Mouse (Mus musculus) lung, adult 2 months (tissue): ENCODE measurements around the gene Selenok. TPM values are rescaled to one million over a fixed set of nuclear protein-coding genes. Genes with fewer than 3 reads are reported as not detected.
A peak's percentile ranks its signal among the peaks of the same experiment; 100 is the strongest.

Experiments
- DNase-seq: peaks from one replicate; pipeline ENCODE4 v3.0.0; 2022
- H3K4me1 ChIP-seq: fragments of 200-500 bp; 2 replicates; pipeline ENCODE4 v1.6.1; 2011; ENCODE audit warnings: low read length; ENCODE audit not compliant: control insufficient read depth, insufficient read depth
- H3K4me3 ChIP-seq: fragments of 200-500 bp; replicated peaks from 2 replicates; pipeline ENCODE3; 2011; ENCODE audit warnings: low read depth, mild to moderate bottlenecking, control low read depth, low read length; ENCODE audit errors: extremely low read depth
- CTCF ChIP-seq: fragments of 200-500 bp; IDR thresholded peaks from 2 replicates; pipeline ENCODE4 v1.5.1; 2011; ENCODE audit warnings: mild to moderate bottlenecking, low read length, control low read depth; ENCODE audit not compliant: insufficient read depth
- POLR2A ChIP-seq: fragments of 200-500 bp; IDR thresholded peaks from 2 replicates; pipeline ENCODE4 v1.6.1; 2011; ENCODE audit warnings: low read depth, mild to moderate bottlenecking, control low read depth, low read length, borderline replicate concordance; ENCODE audit errors: extremely low read depth
- WGBS: fragments of 180-500 bp; shearing (Covaris S2); methylation state at CpG from one replicate; pipeline ENCODE4 v1.1.7; 2018; 5-methylcytosine and 5-hydroxymethylcytosine counted together
- polyA plus RNA-seq: library from polyadenylated mRNA; depleted of rRNA; stranded (reverse); fragments of >200 nt; gene quantifications from 2 replicates; pipeline ENCODE4 v1.2.3, GENCODE M21; 2012; rRNA removed

The Selenok gene
- polyA plus RNA-seq = 31.5 and 49.5 TPM in 2 replicates

DNA sequence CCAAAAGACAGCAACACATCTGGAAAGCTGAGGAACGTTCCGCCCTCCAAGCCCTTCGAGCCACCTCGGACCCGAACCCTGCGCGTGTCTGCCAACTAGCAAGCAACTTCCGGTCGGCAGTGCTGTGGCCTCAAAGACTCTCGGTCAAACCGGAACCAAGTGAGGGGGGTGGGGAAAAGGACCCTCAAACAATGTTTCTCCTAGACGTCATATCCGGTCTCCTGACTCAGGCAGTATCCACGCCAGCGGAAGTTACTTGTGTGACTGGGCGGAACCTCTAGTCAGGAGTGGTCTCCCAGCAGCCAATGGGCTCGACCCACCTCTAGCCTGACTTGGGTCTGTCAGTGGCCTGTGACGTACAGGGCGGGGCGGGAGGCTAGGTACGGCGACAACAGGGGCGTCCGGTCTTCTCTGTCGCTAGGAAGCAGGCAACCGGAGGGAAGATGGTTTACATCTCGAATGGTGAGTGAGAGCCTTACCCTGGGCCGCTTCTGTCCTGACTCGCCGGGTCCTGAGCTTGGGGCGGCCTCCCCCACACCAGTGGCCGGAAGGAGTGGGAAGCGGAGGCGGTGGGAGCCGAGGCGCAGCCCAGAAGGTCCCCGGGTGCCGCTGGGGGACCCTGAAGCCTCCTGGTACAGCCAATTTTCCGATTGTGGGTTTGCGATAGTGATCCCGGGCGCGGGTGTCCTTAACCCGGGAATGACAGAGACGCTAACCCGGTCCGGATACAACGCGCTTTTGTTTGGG, at the start of gene Selenok:
Selenok (plus strand) TSS at position 234 of the 747 bp plus-strand sequence.
- peak; percentile 92 for DNase-seq
- peak within 1 kb of the TSS; percentile 97 for H3K4me3 ChIP-seq
- under 1% methylated on average over 49 of the region's 49 CpGs for WGBS
- peaks cover 9% of the 10 kb centered on the region for H3K4me1 ChIP-seq
- TF ChIP-seq POLR2A = peak; percentile 93
- no peak for TF ChIP-seq CTCF

DNA sequence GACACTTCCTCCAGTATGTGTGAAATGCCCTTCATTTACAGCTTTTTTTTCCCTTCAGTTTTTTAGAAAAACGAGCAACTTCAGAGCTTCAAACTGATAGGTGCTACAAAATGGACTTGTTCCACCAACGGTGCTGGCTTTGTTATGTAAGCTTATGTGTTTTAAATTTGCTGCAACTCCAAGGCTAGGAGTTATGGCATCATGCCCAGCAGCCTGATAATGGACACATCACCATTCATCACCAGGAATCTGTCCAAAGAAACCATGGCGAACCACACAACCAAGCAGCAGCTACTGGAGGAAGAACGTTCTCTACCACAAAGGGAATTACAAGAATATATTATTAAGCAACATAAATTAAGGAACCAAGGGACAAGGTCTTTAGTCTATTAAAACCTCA, 39.1 kb upstream of the Selenok start:
- TF ChIP-seq CTCF (no peak), POLR2A (no peak)
- DNase-seq = no peak
- 63% methylated on average over 4 of the region's 4 CpGs for WGBS
- H3K4me3 ChIP-seq = no peak overlapping the region
- no peaks in the 10 kb centered on the region for H3K4me1 ChIP-seq

GRCm38 (mm10) chr14:29935516-29935915, 32.6 kb upstream of the Selenok start:
- Histone ChIP-seq H3K4me1 (no peaks in the 10 kb centered on the region), H3K4me3 (no peak overlapping the region)
- no peak for TF ChIP-seq CTCF
- TF ChIP-seq POLR2A = no peak
- 32% methylated on average over 5 of the region's 5 CpGs for WGBS
- no peak for DNase-seq

- no peak for TF ChIP-seq POLR2A
- no peak overlapping the region for H3K4me3 ChIP-seq
- 68% methylated on average over 15 of the region's 15 CpGs for WGBS
- H3K4me1 ChIP-seq = no peaks in the 10 kb centered on the region
- no peak for DNase-seq
Observed at GRCm38 (mm10) chr14:29937466-29937865, 30.6 kb upstream of the Selenok start.

DNA sequence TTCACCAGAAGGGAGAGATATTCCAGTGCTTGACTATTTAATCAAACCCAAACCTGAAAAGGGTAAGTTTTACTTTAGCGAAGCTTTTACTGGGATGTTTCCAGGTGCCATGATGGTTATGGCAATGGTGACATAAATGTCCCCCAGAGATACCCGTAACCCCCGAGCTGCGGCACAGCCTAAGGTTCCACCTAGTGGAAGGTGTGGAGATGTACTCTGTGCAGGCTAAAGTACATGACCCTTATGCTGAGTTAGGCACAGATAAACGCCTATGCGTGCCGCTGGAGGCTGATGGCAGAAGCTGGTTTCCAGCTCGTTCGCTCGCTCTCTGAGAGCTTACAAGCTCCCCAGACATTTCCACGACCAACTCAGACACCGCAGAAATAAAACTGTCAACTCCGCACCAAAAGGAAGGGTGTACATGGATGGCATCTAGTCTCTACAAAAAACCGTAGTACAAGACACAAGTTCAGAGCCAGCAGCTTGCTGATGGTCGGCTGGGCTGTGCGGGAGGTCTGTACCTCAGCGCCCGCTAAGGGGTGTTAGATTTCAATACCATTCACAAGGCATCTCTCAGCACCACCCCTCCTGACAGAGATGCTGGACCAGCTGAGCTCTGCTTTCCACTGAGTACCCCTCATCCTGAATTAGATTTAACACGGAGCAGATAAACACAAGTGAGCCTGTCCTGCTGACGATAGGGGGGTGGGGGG, 28.4 kb upstream of the Selenok start:
- DNase-seq = no peak
- Histone ChIP-seq H3K4me1 (no peaks in the 10 kb centered on the region), H3K4me3 (no peak overlapping the region)
- WGBS = 34% methylated on average over 20 of the region's 20 CpGs
- TF ChIP-seq CTCF (no peak), POLR2A (no peak)

DNA sequence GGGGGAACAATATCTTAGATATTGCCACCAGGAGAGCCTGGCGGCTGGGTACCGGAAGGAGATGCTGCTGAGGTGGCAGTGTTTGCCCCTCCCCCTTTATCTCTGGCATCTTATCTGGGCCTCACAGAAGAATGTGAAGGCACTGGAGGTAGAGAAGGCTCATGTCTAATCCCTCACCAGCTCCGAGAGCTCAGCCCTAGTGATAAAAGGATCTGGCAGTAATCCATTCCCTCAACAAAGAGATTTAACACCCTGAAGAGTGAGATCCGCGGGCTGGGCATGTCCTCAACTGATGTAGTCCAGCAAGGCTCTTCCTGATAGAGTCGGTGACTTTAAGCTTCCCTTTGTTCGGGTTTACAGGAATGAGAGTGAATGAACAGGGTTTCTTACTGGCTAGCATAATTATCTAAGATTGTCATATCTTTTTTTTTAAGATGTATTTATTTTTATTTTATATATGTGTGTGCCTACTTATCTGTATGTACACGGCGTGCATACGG, 27.7 kb upstream of the Selenok start:
- no peak for TF ChIP-seq POLR2A
- TF ChIP-seq CTCF = no peak
- H3K4me3 ChIP-seq = no peak overlapping the region
- no peak for DNase-seq
- 14% methylated on average over 10 of the region's 10 CpGs for WGBS
- H3K4me1 ChIP-seq = no peaks in the 10 kb centered on the region

- Histone ChIP-seq H3K4me3 (no peak overlapping the region), H3K4me1 (no peaks in the 10 kb centered on the region)
- TF ChIP-seq POLR2A = no peak
- TF ChIP-seq CTCF = peak; percentile 3; the same call in 1 of the 2 replicates
- peak; percentile 10 for DNase-seq
- WGBS = 6% methylated on average over 2 of the region's 2 CpGs
Observed at GRCm38 (mm10) chr14:29940877-29941276, 27.2 kb upstream of the Selenok start.

DNA sequence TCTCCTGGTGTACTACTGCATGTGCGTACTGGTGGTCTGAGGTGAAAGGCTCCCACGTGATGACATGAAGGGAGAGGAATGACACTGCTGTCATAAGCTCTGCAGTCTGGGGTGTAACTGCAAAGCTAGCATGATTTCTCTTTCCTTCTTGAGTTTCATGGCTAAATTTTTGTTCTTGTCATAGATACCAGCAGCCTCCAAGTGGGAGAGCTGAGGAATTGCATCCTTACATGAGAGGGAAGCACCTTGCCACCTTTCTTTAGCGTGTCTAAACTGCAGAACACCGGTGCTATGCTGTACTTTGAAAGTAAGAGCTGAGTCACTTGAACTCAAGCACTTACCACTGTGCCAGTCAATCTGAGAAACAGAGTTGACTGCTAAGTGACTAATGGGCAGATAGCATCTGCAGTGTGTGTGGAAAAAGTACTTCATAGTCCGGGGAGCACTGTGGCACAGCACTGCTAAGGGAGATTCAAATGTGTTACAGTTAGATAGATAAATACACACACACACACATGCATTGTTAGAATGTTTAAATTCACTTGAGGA, 21.3 kb upstream of the Selenok start:
- H3K4me1 ChIP-seq = no peaks in the 10 kb centered on the region
- no peak overlapping the region for H3K4me3 ChIP-seq
- no peak for DNase-seq
- WGBS = 63% methylated on average over 5 of the region's 5 CpGs
- TF ChIP-seq POLR2A = no peak
- no peak for TF ChIP-seq CTCF

- DNase-seq = no peak
- Histone ChIP-seq H3K4me1 (no peaks in the 10 kb centered on the region), H3K4me3 (no peak overlapping the region)
- WGBS = 69% methylated on average over 4 of the region's 4 CpGs
- no peak for TF ChIP-seq POLR2A
- no peak for TF ChIP-seq CTCF
Observed at GRCm38 (mm10) chr14:29950805-29951204, 17.3 kb upstream of the Selenok start.
